Mouse (Mus musculus): Measurements from ENCODE around the gene Pifo.

Pifo gene

GRCm38 (mm10) chr3:105951348-105951747, 63.1 kb downstream of the Pifo start:
- DNase-seq, result no peak

Measured in lung, adult 18-20 months (tissue).